Mouse (Mus musculus) right cerebral cortex, postnatal 10 days (tissue): Measurements from ENCODE around the gene Olfr729.

Experiments used
- DNase-seq, 2 experiments: peaks; one replicate each; pipeline ENCODE4 v3.0.0; 2021; ENCODE audit warnings: low spot score in 2 of 2

Gene Olfr729

DNA sequence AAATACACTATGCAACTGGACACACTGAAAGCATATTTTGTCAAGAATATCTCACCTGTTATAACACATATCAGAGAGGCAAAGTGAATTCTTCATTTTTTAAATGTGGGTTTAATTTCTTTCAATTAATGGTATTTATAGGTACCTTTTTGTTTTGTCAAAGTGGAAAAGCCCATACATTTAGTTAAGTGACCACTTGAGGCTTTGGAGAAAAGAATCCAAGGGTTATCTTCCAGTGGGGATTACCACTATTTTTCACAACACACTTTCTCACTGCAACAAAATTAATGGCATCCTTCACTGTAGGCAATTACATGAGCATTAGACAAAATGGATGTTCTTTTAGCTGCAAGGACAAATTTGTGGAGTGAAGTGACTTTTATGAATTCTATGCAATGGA is at the start of gene Olfr729:
Olfr729 (minus strand) TSS at position 101 of the 400 bp plus-strand sequence.
- no peak for DNase-seq

DNA sequence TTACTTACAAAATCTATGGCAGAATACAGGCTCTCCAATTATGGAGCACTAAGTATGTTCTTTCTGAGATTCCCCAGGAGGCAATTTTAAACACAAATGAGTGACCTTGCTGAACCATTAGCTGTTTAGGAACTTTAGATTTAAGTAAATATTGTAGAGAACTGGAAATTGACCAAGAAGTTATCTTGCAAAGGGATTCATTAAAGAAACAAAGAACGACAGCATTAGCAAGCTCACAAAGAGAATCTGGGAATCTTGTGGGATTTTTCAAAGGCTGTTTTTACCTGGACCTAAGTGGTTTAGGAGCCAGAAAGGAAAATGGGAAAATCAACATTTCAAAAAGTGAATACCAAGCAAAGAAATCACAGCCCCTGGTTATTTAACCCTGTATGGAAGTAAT is 35.4 kb upstream of the Olfr729 start, which contains the start of gene Olfr730:
Olfr730 (minus strand) TSS at position 101 of the 400 bp plus-strand sequence.
- DNase-seq, result no peak

DNA sequence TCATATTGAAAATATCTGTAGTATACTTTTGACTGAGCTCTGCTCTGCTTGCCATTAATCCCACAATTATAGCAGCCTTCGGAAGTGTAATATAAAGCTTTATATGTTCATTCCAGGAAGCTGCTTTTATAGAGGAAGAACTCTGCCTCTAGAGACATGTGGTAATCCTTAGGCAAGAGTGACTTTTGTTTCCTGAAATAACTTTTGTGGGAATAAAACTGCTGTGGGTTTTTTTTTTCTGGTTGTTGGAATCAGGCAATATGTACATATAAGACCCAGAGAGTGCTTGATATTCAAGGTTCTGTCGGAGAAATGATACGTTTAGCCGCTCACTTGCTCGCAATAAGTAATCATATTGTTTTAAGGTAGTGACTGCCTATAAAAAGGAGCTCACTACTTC is 10.1 kb downstream of the Olfr729 start, which contains the start of gene Olfr728:
Olfr728 (minus strand) TSS at position 101 of the 400 bp plus-strand sequence.
- DNase-seq, result no peak

DNA sequence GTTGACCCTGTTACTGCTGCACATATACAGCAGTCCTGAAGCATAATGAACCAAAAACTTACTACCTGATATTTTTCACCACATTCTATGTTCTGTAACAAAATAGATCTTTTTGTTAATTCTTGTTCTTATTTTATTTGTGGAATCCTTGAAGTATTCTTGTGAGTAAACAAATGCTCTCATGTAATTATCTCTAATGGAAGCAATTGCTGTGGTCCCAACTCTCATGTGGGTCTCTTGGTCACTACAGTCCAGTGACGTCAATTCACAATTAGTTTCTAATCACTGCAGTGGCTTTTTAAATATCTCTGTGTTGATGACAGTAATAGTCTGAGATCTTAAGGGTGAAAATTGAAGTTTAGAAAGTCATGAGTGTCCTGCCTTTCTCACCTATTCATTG is 29.8 kb downstream of the Olfr729 start, which contains the start of gene Olfr727:
Olfr727 (plus strand) TSS at position 301 of the 400 bp plus-strand sequence.
- no peak for DNase-seq
